Mouse (Mus musculus) adipocyte (in vitro differentiated cells): ENCODE measurements around the gene Slc12a8.
A peak's percentile ranks its signal among the peaks of the same experiment; 100 is the strongest.

ENCODE experiments used
- DNase-seq: peaks from one replicate; pipeline ENCODE4 v3.0.0-alpha.2; 2016; ENCODE audit warnings: low spot score

Slc12a8 gene

DNA sequence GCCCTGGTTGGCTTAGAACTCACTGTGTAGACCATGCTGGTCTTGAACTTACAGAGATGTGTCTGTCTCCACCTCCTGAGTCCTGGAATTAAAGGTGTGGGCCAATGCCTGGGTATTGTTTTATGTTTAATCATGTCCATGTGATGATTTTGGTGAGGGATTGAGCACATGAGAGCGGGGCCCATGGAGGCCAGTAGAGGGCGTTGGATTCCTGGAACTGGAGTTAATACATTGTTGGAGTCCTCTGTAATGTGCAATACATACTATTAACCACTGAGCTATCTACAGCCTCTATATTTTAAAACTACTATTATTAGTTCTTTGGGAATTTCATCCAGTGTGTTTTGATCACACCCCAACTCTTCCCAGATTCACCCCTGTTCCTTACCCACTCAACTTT lies 27.2 kb downstream of the Slc12a8 start:
- DNase-seq = no peak

DNA sequence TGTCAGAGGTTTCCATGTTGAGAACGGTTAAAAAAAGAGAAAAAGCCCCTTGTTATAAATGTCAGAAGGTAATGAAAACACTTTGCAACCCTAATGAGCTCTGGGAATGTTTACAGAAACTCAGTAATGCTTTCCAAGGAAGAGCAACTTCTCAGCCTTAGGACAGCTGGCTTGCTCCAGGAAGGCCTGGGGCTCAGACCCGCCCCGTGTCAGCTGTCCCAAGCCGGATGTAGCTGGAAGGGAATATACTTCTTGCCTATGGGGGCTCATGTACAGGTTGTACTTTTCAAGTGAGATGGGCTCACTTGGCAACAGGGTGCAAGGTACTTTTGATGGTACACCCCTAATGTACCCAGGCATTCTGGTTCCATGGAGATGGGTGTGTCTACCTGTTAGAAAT lies 28.4 kb downstream of the Slc12a8 start:
- no peak for DNase-seq

DNA sequence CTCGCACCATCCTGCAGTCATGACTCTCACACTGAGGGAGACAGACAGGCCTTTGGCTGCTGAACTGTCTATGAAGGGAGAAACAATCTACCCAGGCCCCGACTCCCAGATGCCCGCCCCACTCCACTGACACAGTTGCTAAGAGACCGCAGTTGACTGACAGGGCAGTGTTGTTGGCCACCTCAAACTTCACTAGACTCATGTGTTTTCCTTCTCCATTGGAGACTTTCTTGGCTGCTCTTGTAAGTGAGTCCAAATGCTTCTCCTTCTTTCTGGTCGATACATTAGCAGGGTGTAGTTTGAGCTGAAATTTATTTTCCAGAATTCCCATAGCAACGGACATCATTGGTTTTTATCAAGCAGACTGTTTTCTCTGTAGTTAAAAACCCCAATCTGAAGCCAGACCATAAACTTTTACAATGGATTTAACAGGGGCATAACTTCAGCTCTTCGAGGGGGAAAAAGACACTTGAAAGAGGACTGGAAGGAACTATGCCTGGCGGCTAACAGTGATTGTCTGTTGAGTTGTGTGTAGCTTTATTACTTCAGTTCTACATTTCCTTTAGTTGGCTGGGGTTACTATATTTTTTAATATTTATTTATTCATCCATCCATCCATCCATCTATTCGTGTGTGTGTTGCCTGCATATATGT lies 36.7 kb downstream of the Slc12a8 start:
- no peak for DNase-seq

DNA sequence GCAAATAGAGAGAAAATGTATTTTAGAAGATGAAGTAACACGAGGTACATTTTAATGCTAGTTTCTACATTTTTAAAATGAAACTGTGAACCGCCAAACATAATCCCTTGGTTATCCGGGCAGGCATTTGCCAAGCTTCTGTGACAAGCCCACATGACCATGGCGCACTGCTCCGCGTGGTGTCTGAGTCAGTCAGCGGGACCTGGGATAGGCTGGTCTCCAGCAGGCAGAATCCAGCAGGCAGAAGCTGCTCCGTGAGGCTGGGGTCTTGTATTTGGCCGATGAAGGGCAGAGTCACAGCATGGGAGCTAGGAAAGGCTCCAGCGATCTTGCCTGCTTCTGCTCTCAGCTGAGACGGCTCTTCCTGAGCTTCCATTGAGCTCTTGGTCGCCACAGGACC lies 41.0 kb downstream of the Slc12a8 start:
- DNase-seq = no peak

DNA sequence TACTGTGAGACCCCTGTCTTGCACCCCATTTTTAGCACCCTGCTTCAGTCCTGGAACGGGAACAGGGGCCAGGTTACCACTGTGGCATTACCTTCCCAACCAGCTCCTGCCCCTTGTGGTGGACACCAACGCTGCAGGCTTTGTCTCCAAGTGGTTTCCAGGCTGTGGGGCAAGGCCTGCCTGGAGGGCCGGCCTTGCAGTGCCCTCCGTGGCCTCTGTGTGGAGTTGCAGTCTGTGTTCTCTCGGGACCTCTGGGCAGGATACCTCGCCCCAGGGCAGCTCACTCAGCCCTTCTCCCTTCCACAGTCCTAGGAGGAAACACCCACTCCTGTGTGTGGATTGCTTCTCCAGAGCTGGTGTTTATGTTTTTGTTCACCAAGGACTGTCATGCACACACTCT lies 43.2 kb downstream of the Slc12a8 start:
- peak; percentile 91 for DNase-seq

DNA sequence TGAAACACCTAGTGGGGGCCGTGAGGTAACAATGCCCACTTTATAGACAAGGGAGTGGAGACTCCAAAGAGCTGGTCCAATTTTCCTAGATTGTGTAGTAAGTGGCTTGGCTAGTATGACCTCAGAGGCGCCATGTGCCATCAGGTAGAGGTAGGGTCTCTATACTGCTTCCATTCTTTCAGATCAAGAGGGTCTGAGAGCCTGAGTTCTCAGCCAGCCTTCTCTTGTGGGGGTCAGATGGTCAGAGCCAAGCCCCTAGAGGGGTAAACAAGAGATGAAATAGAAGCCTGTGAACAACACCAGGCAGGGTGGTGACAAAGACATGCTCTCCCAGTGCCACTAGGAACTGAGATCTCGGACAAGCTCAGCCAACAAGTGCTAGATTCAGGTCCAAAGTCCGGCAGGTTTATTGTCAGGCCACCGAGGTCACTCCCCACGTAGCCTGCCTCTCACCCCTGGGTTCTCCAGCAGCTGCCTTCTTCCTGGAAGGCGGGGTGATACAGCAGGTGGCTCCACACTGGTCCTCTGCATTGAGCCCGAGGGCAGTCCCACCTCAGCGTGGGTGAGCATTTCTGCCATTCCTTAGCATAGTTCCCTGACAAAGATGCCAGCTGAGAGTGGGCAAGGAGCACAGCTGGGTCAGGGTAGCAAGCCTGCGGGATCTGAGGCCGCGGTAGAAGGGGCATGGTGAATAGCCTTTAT lies 44.3 kb downstream of the Slc12a8 start:
- DNase-seq = no peak

DNA sequence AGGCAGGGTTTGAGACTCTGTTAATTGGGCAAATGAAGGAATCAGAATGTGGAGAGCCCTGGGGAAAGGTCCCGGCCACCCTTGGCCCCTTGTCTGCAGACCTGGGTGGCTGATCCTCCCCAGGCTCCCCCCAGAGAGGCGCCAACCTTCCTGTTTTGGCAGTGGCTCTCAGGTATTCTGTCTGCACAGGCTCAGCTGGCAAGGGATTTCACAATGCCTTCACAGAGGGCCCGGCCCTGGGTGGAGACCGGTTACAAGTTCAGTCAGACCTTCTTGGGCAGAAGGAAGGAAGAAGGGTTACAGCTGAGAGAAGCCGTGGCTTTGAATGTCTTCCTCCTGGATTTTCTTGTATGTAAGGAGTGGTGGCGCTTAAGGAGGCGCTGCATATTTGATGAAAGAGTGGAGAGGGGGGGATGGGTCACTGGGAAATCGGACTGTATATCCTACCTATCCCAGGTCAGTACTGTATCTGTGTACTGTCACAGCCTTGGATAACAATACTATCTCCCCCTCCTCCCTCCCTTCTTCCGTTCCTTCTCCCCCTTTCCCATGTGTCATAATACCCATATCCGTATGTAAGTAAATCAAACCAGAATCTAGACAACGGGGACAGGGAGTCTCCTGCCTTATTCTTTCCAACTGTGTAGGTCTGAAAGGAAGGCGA lies 45.9 kb downstream of the Slc12a8 start:
- DNase-seq = no peak

DNA sequence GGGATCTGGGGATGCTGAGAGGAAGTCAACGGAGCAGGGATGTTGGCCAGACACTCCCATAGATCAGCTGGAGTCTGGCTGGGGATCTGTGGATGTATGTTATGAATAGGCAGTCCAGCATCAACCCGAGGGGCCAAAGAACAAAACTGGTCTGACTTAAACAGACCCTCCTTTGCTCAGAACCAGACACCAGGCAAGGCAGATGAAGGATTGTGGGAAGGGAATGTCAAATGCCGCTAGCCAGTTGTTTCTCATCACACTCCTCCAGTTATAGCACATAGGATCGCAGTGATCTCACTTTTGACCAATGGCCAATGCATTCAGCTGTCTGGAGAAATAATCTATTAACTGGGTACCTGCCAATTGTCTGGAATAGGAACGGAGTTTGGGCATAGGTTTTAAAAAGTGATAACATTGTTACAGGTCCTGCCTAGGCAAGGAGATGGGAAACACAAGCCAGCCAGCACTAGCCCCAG lies 46.4 kb downstream of the Slc12a8 start:
- no peak for DNase-seq

DNA sequence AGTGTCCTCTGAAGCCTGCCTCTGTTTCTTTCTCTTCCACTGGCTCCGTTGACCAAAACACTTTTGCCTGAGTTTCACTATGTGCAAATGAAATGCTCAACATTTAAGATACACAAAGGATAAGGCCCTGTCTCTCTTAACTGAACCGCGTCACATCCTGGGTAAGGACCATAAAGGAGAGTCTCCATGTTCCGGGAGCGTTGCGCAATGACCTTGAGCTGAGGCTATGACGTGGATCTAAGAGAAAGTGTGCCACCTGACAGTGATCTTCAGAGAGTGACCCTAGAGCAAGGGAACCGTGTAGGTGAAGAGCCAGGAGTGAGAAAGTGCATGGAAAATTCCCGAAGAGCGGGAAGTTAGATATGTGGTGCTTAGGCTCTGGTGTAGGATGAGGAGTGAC lies 49.3 kb downstream of the Slc12a8 start:
- no peak for DNase-seq

DNA sequence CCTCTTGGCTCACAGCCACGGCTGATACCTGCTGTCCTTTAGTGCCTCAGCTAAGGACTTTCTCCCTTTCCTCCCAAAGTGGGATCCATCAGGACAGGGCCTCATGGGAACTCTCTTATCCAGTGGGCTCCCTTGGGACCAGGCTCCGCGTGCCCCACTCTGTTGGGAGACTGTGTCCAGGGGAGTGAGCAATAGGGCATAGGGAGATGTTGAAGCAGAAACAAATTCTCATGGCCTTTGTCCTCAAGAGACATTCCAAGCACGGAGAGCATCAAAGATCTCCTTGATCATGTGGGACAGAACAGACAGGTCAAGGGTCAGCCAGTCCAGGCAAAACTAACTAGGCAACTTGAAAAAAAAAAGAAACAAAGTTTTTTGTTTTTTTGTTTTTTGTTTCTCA lies 50.6 kb downstream of the Slc12a8 start:
- DNase-seq = peak; percentile 74

DNA sequence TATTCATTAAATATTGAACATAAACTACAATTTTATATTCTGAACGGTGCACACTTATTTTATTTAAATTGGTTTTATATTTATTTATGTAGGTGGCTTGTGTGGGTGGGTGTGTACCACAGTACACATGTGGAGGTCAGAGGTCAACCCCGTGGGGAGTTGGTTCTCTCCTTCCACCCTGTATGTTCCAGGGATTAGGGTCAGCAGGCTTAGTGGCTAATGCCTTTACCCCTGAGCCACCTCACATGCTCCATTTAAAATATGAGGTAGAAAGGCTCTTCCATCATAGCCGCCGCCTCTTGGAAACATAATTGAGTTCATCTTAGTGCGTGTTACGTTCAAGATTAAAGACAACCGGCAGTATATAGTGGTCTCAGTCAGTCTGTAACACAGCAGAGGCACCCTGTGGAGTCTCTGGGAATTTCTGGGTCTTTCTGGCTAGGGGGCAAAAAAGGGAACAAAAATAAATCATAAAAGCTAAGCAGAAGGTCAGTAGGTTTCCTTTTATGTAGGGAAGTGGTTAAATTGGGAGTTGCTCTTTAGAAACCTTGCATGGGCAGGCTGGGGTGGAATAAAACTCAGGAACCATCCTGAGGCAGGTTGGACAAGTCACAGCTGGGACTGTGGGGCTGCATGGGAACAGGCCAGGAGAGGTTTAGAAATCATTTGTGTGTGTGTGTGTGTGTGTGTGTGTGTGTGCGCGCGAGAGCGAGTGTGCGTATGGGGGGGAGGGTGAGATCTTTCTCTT lies 51.3 kb downstream of the Slc12a8 start:
- DNase-seq = no peak

DNA sequence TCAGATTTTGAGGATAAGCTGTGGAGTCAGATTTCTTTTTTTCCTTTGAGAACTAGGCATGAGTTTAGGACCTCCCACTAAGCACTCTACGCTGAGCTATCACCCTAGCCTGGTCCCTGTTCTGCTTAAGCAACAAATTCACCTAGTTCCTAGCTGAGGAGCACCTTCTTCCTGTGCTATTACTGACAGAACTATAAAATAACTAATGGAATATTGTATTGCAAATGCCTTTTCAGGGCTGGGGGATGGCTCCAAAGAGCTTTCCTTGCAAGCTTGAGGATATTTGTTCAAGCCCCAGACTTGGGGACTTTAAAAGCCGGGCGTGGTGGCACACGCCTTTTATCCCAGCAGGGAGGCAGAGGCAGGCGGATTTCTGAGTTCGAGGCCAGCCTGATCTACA lies 55.5 kb downstream of the Slc12a8 start:
- no peak for DNase-seq

DNA sequence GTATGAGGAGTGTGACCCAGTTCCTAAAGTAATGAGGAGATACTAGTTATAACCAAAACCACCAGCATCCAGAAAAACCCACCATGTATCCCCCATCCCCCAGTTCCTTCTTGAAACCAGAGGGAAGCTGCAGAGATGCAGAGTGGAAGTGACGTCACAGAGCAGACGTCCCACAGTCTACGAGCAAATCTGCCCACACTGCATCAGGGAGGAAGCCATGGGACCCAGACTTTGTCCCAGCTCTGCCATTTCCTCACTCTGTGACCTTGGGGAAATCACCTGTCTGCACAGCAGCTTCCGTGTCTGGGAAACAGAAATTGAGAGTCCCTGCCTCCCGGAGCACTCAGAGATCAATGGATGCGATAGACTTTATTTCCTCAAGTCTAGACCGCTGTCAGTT lies 56.6 kb downstream of the Slc12a8 start:
- DNase-seq = no peak

DNA sequence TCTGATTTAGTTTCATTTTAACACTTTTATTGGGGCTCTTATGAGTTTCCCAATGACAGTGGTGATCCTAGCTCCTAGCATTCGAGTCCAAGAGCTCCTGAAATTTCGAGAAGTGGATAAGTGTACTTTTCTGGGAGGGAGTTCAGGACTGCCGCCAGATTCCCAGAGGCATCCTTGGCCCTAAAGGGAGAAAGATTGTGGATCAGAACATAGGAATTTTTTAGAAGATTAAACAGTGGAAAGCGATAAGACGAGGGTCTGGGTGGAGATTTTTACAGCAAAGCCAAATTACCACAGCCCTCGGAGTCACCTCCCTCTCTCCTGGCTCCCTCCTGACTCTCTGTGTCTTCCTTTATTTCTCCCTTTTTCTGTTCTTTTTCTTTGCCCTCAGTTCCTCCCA lies 58.6 kb downstream of the Slc12a8 start:
- DNase-seq = no peak

DNA sequence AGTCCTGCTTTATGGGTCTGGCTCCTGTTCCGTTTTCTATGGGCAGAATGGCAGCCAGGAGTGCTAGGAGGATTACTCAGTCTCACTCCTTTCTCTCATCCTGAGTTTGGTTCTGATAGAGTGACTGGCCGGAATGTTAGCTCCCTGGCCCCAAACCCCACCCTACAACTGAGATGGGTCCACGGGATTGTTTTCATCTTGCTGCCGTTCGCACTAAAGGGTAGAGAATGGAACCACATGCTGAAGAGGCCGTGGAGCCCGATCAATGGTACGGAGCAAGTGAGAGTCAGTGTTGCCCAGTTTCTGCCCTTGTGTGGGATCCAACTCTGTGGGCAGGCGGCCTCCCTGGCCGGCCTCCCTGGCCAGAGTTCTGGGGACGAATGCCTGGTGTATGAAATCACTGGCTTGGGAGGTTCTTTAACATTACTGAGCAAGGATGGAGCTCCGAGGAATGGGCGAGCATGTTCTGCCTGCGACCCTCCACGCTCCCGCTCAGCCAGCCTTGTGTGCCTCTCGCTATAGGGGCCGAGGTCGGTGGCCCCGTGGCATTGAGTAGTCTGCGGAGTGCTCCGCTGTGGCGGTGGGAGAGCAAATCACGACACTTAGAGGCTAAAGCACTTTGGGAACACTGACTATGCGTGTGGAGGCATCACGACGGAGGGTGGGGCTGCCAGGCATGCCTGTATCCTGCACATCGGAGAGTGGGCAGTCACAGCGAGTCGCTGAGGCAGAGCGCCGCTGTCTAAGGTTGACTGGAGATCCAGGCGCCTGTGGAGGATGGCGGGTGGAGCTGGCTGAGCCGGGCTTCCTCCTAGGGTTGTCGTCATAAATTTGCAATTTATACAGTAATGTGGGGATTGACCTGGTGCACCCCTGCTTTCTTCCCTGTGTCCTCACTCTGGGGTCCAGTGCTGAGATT lies 59.4 kb downstream of the Slc12a8 start:
- DNase-seq = peak; percentile 59

DNA sequence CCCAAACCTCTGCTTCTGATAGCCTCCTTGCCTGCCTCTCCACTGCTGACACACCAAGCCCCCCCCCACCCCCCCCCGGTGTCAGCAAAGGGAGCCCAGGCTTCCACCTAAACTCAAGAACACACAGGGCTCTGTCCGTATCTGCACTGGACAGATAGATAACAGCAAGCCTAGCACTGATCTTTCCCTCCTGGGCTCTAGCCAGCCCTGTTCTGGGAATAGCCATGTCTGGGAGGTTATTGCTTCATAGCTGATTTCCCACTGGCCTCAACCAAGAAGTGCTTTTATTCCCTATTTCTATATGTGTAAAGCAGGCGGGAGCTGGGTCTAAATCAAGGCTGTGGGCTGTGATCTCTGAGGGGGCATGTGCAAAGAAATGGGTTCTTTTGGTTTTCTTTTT lies 61.3 kb downstream of the Slc12a8 start:
- peak; percentile 76 for DNase-seq

DNA sequence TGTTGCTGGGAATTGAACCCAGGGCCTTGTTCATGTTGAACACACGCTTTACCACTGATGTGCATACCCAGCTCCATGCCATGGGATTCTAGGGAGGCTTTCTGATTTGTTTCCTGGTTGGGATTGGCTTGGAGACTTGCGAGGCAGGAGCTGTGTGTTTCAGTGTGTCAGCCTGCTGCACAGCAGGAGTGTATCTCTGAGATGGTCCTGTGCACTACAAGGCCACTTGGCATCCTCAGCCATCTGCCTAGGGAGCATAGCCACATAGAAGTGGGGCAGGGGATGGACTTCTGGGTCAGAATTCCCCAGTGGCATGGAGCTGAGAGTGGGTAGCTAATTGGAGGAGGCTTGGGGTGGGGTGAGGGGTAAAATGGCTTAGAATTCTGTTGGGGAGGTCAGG lies 63.2 kb downstream of the Slc12a8 start:
- no peak for DNase-seq

DNA sequence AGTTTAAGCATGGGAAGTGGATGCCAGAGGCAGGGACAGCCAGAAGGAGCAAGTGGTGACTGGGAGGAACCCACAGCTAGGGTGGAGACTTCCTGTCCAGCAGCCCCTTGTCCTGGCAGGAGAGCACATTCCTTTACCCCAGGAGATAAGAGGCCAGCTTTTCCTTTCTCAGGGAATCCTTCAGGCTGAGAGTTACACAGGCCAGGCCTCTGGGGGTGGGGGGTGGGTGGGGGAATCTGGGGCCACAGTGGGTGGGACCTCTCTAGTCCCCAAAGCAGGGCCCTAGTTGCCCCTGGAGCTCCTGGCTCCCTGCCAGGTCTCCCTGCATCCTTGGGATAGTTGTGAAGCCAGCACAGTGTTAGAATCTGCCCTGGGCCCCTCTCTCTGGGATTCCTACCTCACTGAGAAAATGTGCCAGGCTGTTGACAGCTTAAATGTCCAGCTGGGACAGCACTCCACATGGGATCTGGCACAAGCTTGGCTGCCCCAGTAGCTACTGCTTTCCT lies 63.7 kb downstream of the Slc12a8 start:
- peak; percentile 71 for DNase-seq

DNA sequence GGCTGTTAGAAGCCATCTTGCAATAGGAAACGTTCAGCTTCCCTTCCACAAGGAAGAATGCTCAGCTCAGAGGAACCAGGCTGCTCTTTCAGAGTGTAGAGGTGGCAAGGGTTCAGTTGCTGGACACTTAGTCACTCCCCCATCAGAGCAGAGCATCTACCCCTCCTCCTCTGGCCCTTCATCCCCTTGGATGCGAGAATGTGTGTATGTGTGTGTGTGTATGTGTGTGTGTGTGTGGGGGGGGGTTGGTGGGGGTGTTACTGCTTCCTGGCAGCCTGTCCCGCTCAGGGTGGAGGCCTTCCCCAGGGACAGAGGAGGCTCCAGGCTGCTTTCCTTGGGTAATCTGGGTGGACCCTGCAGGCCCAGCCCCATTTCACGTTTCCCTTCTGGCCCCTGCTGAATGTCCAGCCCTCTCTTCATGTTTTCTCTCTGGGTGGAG lies 64.6 kb downstream of the Slc12a8 start:
- DNase-seq = no peak

DNA sequence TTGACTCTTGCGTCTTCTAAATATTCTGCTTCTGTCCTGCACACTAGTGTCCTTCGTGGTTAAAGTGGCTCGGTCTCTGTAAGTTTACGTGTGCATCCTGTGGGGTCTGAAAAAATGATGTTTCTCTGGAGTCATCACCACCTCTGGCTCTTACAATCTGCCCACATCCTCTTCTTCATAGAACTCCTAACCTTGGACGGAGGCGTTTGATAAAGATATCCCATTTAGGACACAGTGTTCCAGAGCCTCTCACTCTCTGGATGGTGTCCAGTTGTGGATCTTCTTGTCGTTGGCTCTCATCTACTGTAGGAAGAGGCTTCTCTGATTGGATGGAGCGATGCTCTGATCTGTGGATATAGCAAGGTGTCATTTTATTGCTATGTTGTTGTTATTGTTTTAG lies 65.4 kb downstream of the Slc12a8 start:
- DNase-seq = no peak

DNA sequence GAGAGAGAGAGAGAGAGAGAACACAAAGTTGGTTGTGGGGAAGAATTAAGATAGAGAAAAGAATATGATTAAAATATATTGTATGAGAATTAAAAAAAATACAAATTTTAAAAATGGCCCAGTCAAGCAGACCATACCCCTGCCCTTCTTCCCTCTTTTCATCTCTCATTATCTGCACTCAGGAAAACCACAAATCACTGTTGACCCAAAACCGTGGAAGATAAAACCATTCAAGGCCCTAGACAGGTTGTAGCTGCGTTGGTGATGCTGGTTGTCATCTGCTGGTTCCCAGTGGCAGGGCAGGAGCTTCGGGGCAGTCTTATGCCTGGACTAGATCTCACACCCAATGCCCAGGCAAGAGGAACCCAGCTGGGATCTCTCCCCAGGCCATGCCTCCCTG lies 66.2 kb downstream of the Slc12a8 start:
- no peak for DNase-seq
